Mouse (Mus musculus) c-Kit-positive CD71-positive TER-119-negative erythroid progenitor cells, embryonic 14.5 days (primary cell): Measurements from ENCODE around the gene Dgki.
"Not testable (repeated sequence)": the region's sequence is repeated elsewhere in the genome, so short reads cannot be mapped to it uniquely, and the experiment has no call there.

Source experiments
- DNase-seq: peaks from one replicate; pipeline ENCODE4 v3.0.0-alpha.2; 2013; ENCODE audit warnings: low read depth

Dgki gene

DNA sequence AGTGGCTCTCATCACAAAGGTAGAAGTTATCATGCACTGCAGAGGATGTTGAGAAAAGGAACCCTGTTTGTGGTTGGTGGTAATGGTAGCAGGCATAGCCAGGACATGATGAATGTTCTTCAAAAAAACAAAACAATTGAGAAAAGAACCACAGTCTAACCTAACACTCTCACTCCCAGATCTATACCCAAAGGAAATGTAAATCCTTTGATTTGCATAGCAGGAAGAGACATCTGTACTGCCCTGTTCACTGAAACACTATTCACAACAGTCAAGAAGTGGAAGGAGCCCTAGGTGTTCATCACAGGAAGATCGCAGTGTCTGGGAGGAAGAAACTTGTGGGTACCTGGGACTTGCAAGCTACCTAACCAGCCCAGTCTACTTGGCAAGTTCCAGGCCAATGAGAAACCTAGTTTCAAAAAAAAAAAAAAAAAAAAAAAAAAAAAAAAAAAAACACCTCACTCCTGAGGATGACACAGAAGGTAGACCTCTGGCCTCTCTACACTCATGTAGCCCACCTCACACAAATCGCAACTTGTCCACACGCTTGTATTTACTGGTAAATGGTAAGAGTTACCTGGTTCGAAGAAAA lies 152.5 kb downstream of the Dgki start:
- no peak for DNase-seq

DNA sequence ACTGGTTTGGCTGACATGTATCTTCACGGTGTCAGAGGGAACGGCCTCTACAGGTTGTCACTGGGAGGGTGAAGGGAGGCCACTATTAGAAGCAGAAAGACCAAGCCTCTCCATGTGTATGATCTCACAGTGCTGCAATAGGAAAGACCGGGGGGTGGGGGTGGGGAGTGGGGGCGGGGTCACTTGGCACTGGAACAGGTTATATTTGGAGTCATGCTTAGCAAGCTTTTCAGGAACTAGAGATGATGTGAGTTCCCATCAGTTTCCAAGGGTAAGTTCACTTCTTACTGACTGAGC lies 156.2 kb downstream of the Dgki start:
- DNase-seq = no peak

GRCm38 (mm10) chr6:37142991-37143866 lies 156.8 kb downstream of the Dgki start:
- no peak for DNase-seq

GRCm38 (mm10) chr6:37138816-37139215 lies 161.2 kb downstream of the Dgki start:
- no peak for DNase-seq

- no peak for DNase-seq
Observed at GRCm38 (mm10) chr6:37131257-37131656, 168.7 kb downstream of the Dgki start.

GRCm38 (mm10) chr6:37120417-37121154 lies 179.4 kb downstream of the Dgki start:
- DNase-seq = no peak

GRCm38 (mm10) chr6:37119205-37119604 lies 180.8 kb downstream of the Dgki start:
- DNase-seq = no peak

DNA sequence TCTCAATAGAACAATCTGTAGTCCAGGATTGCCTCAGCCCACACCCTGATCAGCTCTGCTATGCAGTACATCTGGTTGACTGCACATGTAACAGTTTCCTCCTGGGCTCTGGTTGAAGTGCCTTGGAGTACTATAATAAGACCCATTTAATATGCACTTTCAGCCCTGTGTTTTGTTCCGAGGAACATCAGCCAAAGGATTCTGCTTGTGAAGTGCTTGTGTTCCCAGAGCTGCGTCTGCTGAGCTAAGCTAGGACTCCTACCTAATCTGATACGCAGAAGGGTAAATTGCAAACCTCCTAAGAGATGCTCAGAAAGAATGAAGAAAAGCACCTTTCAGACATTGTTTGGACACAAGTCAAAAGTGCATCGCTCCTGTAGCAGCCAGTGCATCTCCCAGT lies 186.9 kb downstream of the Dgki start:
- DNase-seq = no peak

DNA sequence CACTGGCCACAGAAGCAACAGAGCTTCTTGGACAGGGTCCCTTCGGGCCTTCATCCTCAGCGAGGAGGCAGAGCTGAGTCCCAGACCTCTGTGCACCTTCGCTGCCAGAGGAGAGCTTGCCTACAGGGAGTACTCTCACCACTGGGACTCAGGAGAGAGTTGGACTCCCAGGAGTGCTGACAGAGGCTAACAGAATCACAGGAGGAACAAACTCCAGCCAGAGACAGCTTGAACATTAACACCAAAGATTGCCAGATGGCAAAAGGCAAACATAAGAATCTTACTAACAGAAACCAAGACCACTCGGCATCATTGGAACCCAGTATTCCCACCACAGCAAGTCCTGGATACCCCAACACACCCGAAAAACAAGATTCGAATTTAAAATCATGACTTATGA lies 193.7 kb downstream of the Dgki start:
- not testable (repeated sequence) for DNase-seq

DNA sequence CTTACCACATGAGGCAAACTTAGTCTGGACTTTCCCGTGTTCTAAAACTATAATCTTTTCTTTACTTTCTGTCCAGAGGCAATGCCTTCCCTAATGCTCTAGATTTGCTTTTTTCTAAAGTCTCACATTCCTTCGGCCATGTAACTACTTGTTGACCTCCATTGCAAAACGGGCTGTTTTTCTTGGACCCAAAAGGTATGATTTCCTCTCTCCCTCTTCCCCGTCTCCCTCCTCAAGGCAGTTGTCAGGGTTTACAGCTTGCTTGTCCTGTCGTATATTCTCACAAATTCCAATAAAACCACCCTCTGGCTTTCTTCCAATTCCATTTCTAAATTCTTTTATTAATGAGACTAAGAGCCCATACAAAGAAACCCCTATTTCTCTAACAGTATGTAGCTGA lies 199.6 kb downstream of the Dgki start:
- DNase-seq = no peak

- peak; percentile 63 for DNase-seq
Observed at GRCm38 (mm10) chr6:37097356-37098155, 202.4 kb downstream of the Dgki start.

GRCm38 (mm10) chr6:37096840-37097305 lies 203.1 kb downstream of the Dgki start:
- no peak for DNase-seq

DNA sequence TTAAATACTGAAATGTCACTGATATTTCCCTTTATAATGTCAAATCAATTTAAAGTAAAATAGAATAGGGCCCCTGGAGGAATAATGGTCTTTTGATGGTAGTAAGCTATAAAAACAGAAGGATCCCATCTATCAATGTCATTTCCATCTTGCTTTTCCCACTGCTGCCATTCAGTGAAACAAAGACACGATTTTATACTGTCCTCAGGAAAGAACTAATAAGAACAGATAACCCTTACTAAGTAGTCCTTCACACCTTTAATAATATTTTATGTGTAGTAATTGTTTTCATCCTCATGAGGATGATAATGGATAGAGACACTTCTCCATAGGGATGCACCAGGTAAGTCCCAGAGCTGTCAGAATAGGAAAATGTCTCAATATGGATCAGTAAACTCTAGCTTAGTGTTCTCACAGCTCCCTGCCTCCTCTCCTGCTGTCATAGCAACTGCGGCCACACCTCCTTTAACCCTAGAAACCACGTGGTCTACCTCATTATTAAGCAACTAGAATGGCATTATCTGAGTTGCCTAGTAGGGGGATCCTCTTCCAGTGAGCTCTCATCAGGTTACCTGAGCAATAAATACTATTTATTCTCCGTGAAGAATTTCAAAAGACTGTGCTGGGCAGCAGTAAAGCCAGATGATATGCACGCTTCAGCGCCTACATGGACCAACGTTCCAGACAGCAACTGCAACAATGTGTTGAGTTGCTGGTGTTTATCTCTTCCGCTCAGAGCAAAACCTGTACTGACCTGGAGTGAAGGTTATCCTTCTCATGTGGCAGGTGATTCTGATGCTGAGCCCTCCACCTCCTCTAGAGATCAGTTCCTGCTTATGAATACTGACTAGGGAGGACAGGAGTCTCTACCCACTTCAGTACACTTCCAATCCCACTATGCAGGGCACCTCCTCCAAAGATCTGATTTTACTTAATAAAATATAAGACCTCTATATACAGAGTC lies 210.6 kb downstream of the Dgki start:
- DNase-seq = no peak

- no peak for DNase-seq
Observed at GRCm38 (mm10) chr6:37082990-37083389, 217.0 kb downstream of the Dgki start.

DNA sequence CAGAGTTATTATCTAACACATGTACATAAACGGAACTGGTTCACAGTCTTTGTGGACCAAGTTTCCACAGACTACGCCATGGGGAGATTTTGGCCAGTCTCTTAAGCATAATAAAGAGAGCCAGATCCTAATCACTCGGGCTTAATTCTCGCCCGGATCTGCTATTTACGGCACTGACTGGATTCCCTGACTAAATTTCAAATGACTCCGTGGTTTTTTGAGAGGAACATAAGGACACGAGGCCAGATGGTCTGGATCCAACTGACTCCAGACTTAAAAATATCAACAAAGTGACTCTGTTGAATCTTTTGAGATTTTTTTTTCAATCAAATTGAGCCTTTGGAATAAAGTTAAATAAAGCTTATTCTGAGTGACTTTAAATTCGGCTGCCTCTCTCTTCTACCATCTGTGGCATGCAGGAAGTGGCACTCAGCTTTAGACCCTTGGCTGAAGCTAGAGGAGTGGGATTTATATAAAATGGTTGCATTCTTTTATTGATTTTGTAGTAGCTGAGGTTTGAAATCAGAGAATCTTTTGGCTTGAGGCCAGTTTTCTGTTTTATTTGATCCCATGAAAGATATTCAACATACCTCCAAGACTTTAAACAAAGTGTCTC lies 227.5 kb downstream of the Dgki start:
- no peak for DNase-seq

- DNase-seq = no peak
Observed at GRCm38 (mm10) chr6:37069836-37070600, 230.0 kb downstream of the Dgki start.

GRCm38 (mm10) chr6:37068737-37069136 lies 231.2 kb downstream of the Dgki start:
- no peak for DNase-seq

DNA sequence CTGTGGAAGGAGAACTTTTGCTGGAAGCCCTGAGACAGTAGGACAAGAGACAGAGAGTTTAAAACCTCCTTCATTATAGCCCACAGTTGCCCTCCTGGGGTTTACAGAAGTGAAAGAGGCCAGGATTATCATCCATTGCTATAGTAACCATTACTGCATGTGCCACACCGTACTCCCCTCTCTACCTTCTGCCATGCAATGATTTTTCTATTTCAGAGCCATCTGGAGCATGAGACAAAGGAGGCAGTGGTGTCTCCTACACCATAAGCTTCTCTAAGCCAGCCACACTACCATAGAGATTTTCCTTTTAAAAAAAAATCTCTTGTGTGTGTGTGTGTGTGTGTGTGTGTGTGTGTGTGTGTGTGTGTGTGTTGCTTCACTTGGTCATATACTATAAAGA lies 232.6 kb downstream of the Dgki start:
- DNase-seq = no peak

GRCm38 (mm10) chr6:37064214-37064830 lies 235.7 kb downstream of the Dgki start:
- no peak for DNase-seq
